9 mouse cellular contexts compared by ENCODE assay signal in genomic region chr7:70352617-70353016, GRCm38 (mm10). TPM values are rescaled to one million over a fixed set of nuclear protein-coding genes. Genes with fewer than 3 reads are reported as not detected.
DNase-seq lines count a peak whose midpoint lies in the region; ATAC-seq and TF ChIP-seq lines count a peak whose summit lies in the region.
"Had no signal": no experiment of that assay in that cellular context is flagged by ENCODE, and none has a peak within 500 bp of the region (broad histone marks: within the 10 kb centered on the region; RNA-seq: fewer than 3 reads in every experiment).

No protein-coding gene starts in this region.

- WGBS in liver, adult 2 months: 35% methylated on average over 3 of the region's 3 CpGs
- 9% methylated on average over 3 of the region's 3 CpGs for WGBS in forebrain, embryonic 13.5 days
- 12% methylated on average over 3 of the region's 3 CpGs for WGBS in limb, embryonic 12.5 days
- 34% methylated on average over 3 of the region's 3 CpGs for WGBS in neural tube, embryonic 15.5 days

- H3K27me3 ChIP-seq in liver, adult 2 months (ENCODE audit: control insufficient read depth, insufficient read depth, low read length): no peaks in the 10 kb centered on the region
- H3K27me3 ChIP-seq in forebrain, embryonic 13.5 days: peaks cover 81% of the 10 kb centered on the region
- peaks cover 29% of the 10 kb centered on the region for H3K27me3 ChIP-seq in limb, embryonic 12.5 days
- H3K27me3 ChIP-seq in neural tube, embryonic 15.5 days (replicated peaks): no peaks in the 10 kb centered on the region

- H3K9me3 ChIP-seq in forebrain, embryonic 13.5 days (replicated peaks): no peaks in the 10 kb centered on the region
- no peaks in the 10 kb centered on the region for H3K9me3 ChIP-seq in limb, embryonic 12.5 days
- no peaks in the 10 kb centered on the region for H3K9me3 ChIP-seq in neural tube, embryonic 15.5 days (replicated peaks)

- no peak for TF ChIP-seq CTCF in liver, adult 2 months (IDR thresholded peaks at IDR 0.05; ENCODE audit: low read depth, low read length)

- H3K9ac ChIP-seq in liver, adult 2 months (ENCODE audit: low read depth, low read length): no peak overlapping the region
- peak overlapping the region; percentile 85 for H3K9ac ChIP-seq in forebrain, embryonic 13.5 days
- H3K9ac ChIP-seq in limb, embryonic 12.5 days (replicated peaks): peak overlapping the region; percentile 95
- no peak overlapping the region for H3K9ac ChIP-seq in neural tube, embryonic 15.5 days (replicated peaks)

- peak overlapping the region; percentile 80 for H3K4me2 ChIP-seq in forebrain, embryonic 13.5 days
- H3K4me2 ChIP-seq in limb, embryonic 12.5 days: peak overlapping the region; percentile 76
- H3K4me2 ChIP-seq in neural tube, embryonic 15.5 days: peak overlapping the region; percentile 89

- H3K4me1 ChIP-seq in liver, adult 2 months (ENCODE audit: control insufficient read depth, insufficient read depth, low read length): peaks cover 16% of the 10 kb centered on the region
- peaks cover 29% of the 10 kb centered on the region for H3K4me1 ChIP-seq in forebrain, embryonic 13.5 days
- H3K4me1 ChIP-seq in limb, embryonic 12.5 days (replicated peaks): peaks cover 72% of the 10 kb centered on the region
- H3K4me1 ChIP-seq in neural tube, embryonic 15.5 days: peaks cover 50% of the 10 kb centered on the region

- DNase-seq in liver, adult 2 months (ENCODE audit: extremely low read depth, low read depth, low spot score): no peak
- no peak for DNase-seq in liver
- DNase-seq in left cerebral cortex, postnatal 25 days (ENCODE audit: low spot score in 2 of 2): no peak
- no peak for DNase-seq in gastrocnemius, adult 18-20 months (ENCODE audit: low spot score)
- no peak for DNase-seq in spleen, postnatal 10 days (ENCODE audit: low spot score in 2 of 2)

- ATAC-seq in forebrain, embryonic 13.5 days: no peak
- no peak for ATAC-seq in limb, embryonic 12.5 days (ENCODE audit: insufficient number of reproducible peaks, insufficient read depth, low FRiP score, low TSS enrichment, low read depth)
- no peak for ATAC-seq in neural tube, embryonic 15.5 days (ENCODE audit: low FRiP score)

- no peak for TF ChIP-seq POLR2A in liver, adult 2 months (IDR thresholded peaks at IDR 0.05; ENCODE audit: extremely low read depth, insufficient read depth, low read length)

- H3K79me2 ChIP-seq in liver, adult 2 months (ENCODE audit: control insufficient read depth, insufficient read depth, low read length): peaks cover 18% of the 10 kb centered on the region; the same call in 1 of the 2 replicates

- peaks cover 35% of the 10 kb centered on the region for H3K36me3 ChIP-seq in liver, adult 2 months (ENCODE audit: control insufficient read depth, insufficient read depth, low read length)
- H3K36me3 ChIP-seq in forebrain, embryonic 13.5 days (ENCODE audit: poor library complexity, severe bottlenecking): peaks cover 6% of the 10 kb centered on the region
- peaks cover 25% of the 10 kb centered on the region for H3K36me3 ChIP-seq in limb, embryonic 12.5 days
- H3K36me3 ChIP-seq in neural tube, embryonic 15.5 days: no peaks in the 10 kb centered on the region

- H3K27ac ChIP-seq in liver, adult 2 months (replicated peaks; ENCODE audit: insufficient read depth, low read depth, low read length): no peak overlapping the region
- H3K27ac ChIP-seq in forebrain, embryonic 13.5 days: peak overlapping the region; percentile 97
- peak overlapping the region; percentile 99 for H3K27ac ChIP-seq in limb, embryonic 12.5 days
- peak overlapping the region; percentile 88; the same call in 1 of the 2 replicates for H3K27ac ChIP-seq in neural tube, embryonic 15.5 days (replicated peaks)

- intact Hi-C loops in left cerebral cortex, postnatal 25 days (cut with DNase I): no loop called here

- H3K4me3 ChIP-seq in liver, adult 2 months (ENCODE audit: insufficient read depth, low read depth, low read length): peak overlapping the region; percentile 28; the same call in 1 of the 2 replicates
- H3K4me3 ChIP-seq in forebrain, embryonic 13.5 days: peak overlapping the region; percentile 56
- peak overlapping the region; percentile 66 for H3K4me3 ChIP-seq in limb, embryonic 12.5 days (replicated peaks)
- H3K4me3 ChIP-seq in neural tube, embryonic 15.5 days (replicated peaks): peak overlapping the region; percentile 60
- H3K4me3 ChIP-seq: erythroblast, embryonic 14.5 days had no signal

RNA-seq across cellular contexts. Expression of gene Nr2f2, which starts 13.9 kb away (rescaled TPM):
- total RNA-seq in liver, adult 2 months (2014; rRNA removed): 14.5 and 16.1 TPM in 2 replicates
- 64.2 and 84.0 TPM in 2 replicates for polyA plus RNA-seq in liver, adult 2 months (2012; rRNA removed)
- polyA plus RNA-seq in forebrain, embryonic 13.5 days (2015; fragmentation: Nextera tagmentation; extraction: Ambion mirVana): 97.9 and 132 TPM in 2 replicates
- polyA plus RNA-seq in limb, embryonic 12.5 days (2016; fragmentation: Nextera tagmentation; extraction: Ambion mirVana): 71.8 and 76.9 TPM in 2 replicates
- 60.3 and 62.5 TPM in 2 replicates for polyA plus RNA-seq in neural tube, embryonic 15.5 days (2015; fragmentation: Nextera tagmentation; extraction: Ambion mirVana)
- 10 to 100 TPM; 34.2 to 38.4 TPM for total RNA-seq in left cerebral cortex, postnatal 25 days (2021)
- 10 to 100 TPM; 18.6 to 25.1 TPM for total RNA-seq in gastrocnemius, adult 18-20 months (2021)
- polyA plus RNA-seq: erythroblast, embryonic 14.5 days had no signal

Comparison
In these comparisons a context has a peak if more than half of its experiments do, and no peak if none do; other contexts are left out.
1. H3K9ac ChIP-seq: peak in forebrain, embryonic 13.5 days (single experiment) and limb, embryonic 12.5 days (single experiment); none in liver, adult 2 months (single experiment) and neural tube, embryonic 15.5 days (single experiment).
2. Peak in every context shown above with its lines, with median percentiles within 50 percentile points of each other: H3K4me3 ChIP-seq and H3K4me2 ChIP-seq.